Mouse (Mus musculus) olfactory bulb, adult 2 months (tissue): ENCODE measurements around the gene Ifitm10.

Source experiments
- CTCF ChIP-seq: fragments of 200-500 bp; IDR thresholded peaks from 2 replicates; pipeline ENCODE4 v1.5.1; 2012; ENCODE audit warnings: low read depth, mild to moderate bottlenecking, low read length, moderate library complexity; ENCODE audit not compliant: insufficient read depth
- POLR2A ChIP-seq: fragments of 200-500 bp; IDR thresholded peaks from 2 replicates; pipeline ENCODE4 v1.6.1; 2012; ENCODE audit warnings: mild to moderate bottlenecking, low read depth, low read length, moderate library complexity; ENCODE audit not compliant: insufficient read depth

GRCm38 (mm10) chr7:142389961-142390650, 16.6 kb upstream of the Ifitm10 start:
- no peak for TF ChIP-seq CTCF
- TF ChIP-seq POLR2A: no peak
